Mouse (Mus musculus) kidney, embryonic 16.5 days (tissue): Measurements from ENCODE around the gene Gm3625. TPM values are rescaled to one million over a fixed set of nuclear protein-coding genes. Genes with fewer than 3 reads are reported as not detected.

Experiments
- ATAC-seq: fragments of 200-750 bp; cut with Nextera tagmentation; 2 replicates; pipeline ENCODE4 v1.8.0; 2017; ENCODE audit warnings: moderate TSS enrichment; ENCODE audit not compliant: low FRiP score, low TSS enrichment
- H3K27ac ChIP-seq: fragments of 300-500 bp; sonication (generic); 2 replicates; pipeline ENCODE4 v1.5.1; 2014; ENCODE audit warnings: low read length
- H3K27me3 ChIP-seq: fragments of 300-500 bp; sonication (generic); 2 replicates; pipeline ENCODE4 v1.6.1; 2014; ENCODE audit warnings: low read length, control low read depth, mixed read lengths; ENCODE audit not compliant: insufficient read depth
- H3K36me3 ChIP-seq: fragments of 300-500 bp; sonication (generic); 2 replicates; pipeline ENCODE4 v1.6.1; 2014; ENCODE audit warnings: low read length, control low read depth, mixed read lengths; ENCODE audit not compliant: insufficient read depth
- H3K4me1 ChIP-seq: fragments of 300-500 bp; sonication (generic); 2 replicates; pipeline ENCODE4 v1.6.1; 2014; ENCODE audit warnings: low read length, control low read depth, mixed read lengths; ENCODE audit not compliant: insufficient read depth
- H3K4me2 ChIP-seq: fragments of 300-500 bp; sonication (generic); replicated peaks from 2 replicates; pipeline ENCODE4 v1.6.1; 2014; ENCODE audit warnings: low read depth, low read length
- H3K4me3 ChIP-seq: fragments of 300-500 bp; sonication (generic); 2 replicates; pipeline ENCODE4 v1.5.1; 2014; ENCODE audit warnings: mild to moderate bottlenecking, low read length
- H3K9ac ChIP-seq: fragments of 300-500 bp; sonication (generic); replicated peaks from 2 replicates; pipeline ENCODE4 v1.6.1; 2014; ENCODE audit warnings: low read length
- H3K9me3 ChIP-seq: fragments of 300-500 bp; sonication (generic); 2 replicates; pipeline ENCODE4 v1.6.1; 2016; ENCODE audit warnings: low read length, control low read depth
- WGBS: fragments of 180-500 bp; shearing (Covaris S2); extraction: QIAGEN DNeasy Blood & Tissue Kit; methylation state at CpG from one replicate; pipeline ENCODE4 v1.1.7; 2014; 5-methylcytosine and 5-hydroxymethylcytosine counted together
- polyA plus RNA-seq: library from polyadenylated mRNA; unstranded; fragments of >200 nt; fragmentation: Nextera tagmentation; extraction: Ambion mirVana; gene quantifications from 2 replicates; pipeline ENCODE4 v1.2.1, GENCODE M21; 2015

The Gm3625 gene
- not detected in 2 replicates for polyA plus RNA-seq

DNA sequence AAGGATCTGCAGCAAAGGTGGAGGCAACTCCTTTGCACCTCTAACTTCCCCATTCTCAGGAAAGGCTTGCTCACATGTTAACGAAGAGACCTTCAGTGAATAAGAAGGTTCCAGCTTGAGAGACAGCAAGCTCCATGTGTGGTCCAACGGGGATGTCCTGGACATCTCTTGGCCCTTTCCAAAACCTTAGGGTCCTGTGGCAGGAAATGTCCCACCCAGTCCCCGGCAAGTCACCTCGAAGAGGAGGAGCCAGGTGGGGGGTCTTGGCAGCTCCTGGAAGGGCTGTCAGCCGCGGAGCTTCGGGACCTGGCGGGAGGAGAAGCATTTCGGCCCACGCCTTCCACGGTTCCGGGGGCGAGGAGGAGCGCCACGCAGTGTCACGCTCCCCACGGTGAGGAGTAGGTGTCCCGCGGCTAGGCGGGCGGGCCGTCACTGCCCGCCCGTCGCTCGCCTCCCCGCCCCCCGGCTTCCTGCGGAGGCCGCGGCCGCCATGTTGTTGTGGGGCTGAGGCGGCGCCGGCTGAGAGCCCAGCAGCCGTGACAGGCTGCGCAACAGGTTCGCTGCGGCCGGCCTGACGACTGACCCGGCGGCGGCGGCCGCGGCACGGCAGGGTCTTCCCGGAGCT lies at the start of gene Gm3625, which contains the start of gene Itsn2:
Gene Gm3625, minus strand, starts transcription at position 387 of the 625 bp plus-strand sequence.
Gene Itsn2, plus strand, starts transcription at position 98 of the 625 bp plus-strand sequence.
- Histone ChIP-seq H3K27ac (peak within 1 kb of the TSS; percentile 79), H3K27me3 (no peaks in the 10 kb centered on the region), H3K4me1 (peaks cover 13% of the 10 kb centered on the region), H3K4me2 (peak within 1 kb of the TSS; percentile 82), H3K4me3 (peak within 1 kb of the TSS; percentile 87), H3K9me3 (no peaks in the 10 kb centered on the region), H3K9ac (peak within 1 kb of the TSS; percentile 94), H3K36me3 (no peaks in the 10 kb centered on the region)
- ATAC-seq = peak; percentile 88
- WGBS = 0% methylated on average over 48 of the region's 49 CpGs

DNA sequence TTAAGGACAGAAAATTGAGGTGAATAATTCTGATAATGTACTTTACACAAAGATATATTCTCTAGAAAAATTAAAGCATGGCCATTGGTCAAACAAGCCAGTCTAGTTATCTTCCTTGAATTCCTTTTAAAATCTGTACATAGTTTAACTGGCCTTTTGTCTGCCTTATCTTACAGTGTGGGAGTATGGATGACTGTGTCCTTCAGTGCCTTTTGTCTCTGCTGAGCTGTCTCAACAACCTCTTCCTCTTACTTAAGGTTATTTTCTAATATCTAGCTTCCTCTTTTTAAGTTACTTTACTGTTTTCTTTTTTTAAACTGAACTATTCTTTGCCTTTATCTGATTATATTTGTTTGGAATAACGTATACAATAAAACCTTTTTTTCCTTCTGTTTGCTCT lies 48.0 kb upstream of the Gm3625 start:
- no peak overlapping the region for H3K4me2 ChIP-seq
- no peak overlapping the region for H3K4me3 ChIP-seq
- H3K36me3 ChIP-seq = peaks cover 31% of the 10 kb centered on the region
- no peaks in the 10 kb centered on the region for H3K27me3 ChIP-seq
- H3K4me1 ChIP-seq = no peaks in the 10 kb centered on the region
- no peaks in the 10 kb centered on the region for H3K9me3 ChIP-seq
- no peak overlapping the region for H3K9ac ChIP-seq
- 93% methylated on average over 1 of the region's 1 CpGs for WGBS
- ATAC-seq = no peak
- no peak overlapping the region for H3K27ac ChIP-seq

GRCm38 (mm10) chr12:4638438-4638837 lies 45.7 kb upstream of the Gm3625 start:
- Histone ChIP-seq H3K4me3 (no peak overlapping the region), H3K4me1 (no peaks in the 10 kb centered on the region), H3K27me3 (no peaks in the 10 kb centered on the region), H3K27ac (no peak overlapping the region), H3K36me3 (peaks cover 45% of the 10 kb centered on the region), H3K9me3 (no peaks in the 10 kb centered on the region), H3K4me2 (no peak overlapping the region), H3K9ac (no peak overlapping the region)
- ATAC-seq = no peak
- WGBS = 97% methylated on average over 1 of the region's 1 CpGs

- Histone ChIP-seq H3K4me1 (no peaks in the 10 kb centered on the region), H3K36me3 (peaks cover 47% of the 10 kb centered on the region), H3K4me2 (no peak overlapping the region), H3K27me3 (no peaks in the 10 kb centered on the region), H3K27ac (no peak overlapping the region), H3K9me3 (no peaks in the 10 kb centered on the region), H3K4me3 (no peak overlapping the region), H3K9ac (no peak overlapping the region)
- WGBS = 84% methylated on average over 8 of the region's 8 CpGs
- no peak for ATAC-seq
Measured at GRCm38 (mm10) chr12:4632957-4633356, 40.2 kb upstream of the Gm3625 start.

DNA sequence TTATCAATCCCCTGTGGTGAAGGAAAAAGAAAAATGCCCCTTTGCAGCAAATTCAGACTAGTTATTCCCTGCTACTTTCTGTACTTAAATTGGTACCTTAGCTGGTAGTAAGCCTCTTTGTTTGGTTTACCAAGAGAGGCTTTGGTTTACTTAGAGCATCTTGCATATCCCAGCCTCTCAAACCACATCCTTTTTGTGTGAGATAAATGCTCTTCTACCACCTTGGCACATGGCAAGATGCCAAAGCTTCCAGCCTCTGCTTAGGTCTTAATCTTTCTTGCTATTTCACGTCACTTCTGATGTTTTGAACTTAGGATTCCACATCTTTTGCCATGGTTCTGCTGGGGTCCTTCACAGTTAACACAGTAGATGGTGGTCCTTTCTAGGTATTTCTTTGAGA lies 31.5 kb upstream of the Gm3625 start:
- H3K36me3 ChIP-seq = 0 out of 2 replicates have a peak, but pooled peaks cover 4% of the 10 kb centered on the region
- no peaks in the 10 kb centered on the region for H3K9me3 ChIP-seq
- H3K4me2 ChIP-seq = no peak overlapping the region
- H3K27ac ChIP-seq = no peak overlapping the region
- H3K27me3 ChIP-seq = no peaks in the 10 kb centered on the region
- WGBS = 88% methylated on average over 1 of the region's 1 CpGs
- no peaks in the 10 kb centered on the region for H3K4me1 ChIP-seq
- ATAC-seq = no peak
- H3K9ac ChIP-seq = no peak overlapping the region
- no peak overlapping the region for H3K4me3 ChIP-seq

- Histone ChIP-seq H3K9ac (no peak overlapping the region), H3K4me3 (no peak overlapping the region), H3K27me3 (no peaks in the 10 kb centered on the region), H3K36me3 (no peaks in the 10 kb centered on the region), H3K9me3 (no peaks in the 10 kb centered on the region), H3K4me2 (no peak overlapping the region), H3K4me1 (no peaks in the 10 kb centered on the region), H3K27ac (no peak overlapping the region)
- no peak for ATAC-seq
- 71% methylated on average over 2 of the region's 2 CpGs for WGBS
Measured at GRCm38 (mm10) chr12:4614722-4615121, 22.0 kb upstream of the Gm3625 start.

- no peaks in the 10 kb centered on the region for H3K27me3 ChIP-seq
- H3K9me3 ChIP-seq = no peaks in the 10 kb centered on the region
- 32% methylated on average over 3 of the region's 3 CpGs for WGBS
- H3K4me2 ChIP-seq = no peak overlapping the region
- H3K4me1 ChIP-seq = peaks cover 5% of the 10 kb centered on the region; the same call in 1 of the 2 replicates
- H3K9ac ChIP-seq = no peak overlapping the region
- H3K4me3 ChIP-seq = no peak overlapping the region
- no peak for ATAC-seq
- H3K36me3 ChIP-seq = no peaks in the 10 kb centered on the region
- H3K27ac ChIP-seq = no peak overlapping the region
Measured at GRCm38 (mm10) chr12:4606625-4607024, 13.9 kb upstream of the Gm3625 start.

GRCm38 (mm10) chr12:4599713-4600112 lies 7.0 kb upstream of the Gm3625 start:
- WGBS = 62% methylated on average over 4 of the region's 4 CpGs
- Histone ChIP-seq H3K27me3 (no peaks in the 10 kb centered on the region), H3K4me2 (no peak overlapping the region)

DNA sequence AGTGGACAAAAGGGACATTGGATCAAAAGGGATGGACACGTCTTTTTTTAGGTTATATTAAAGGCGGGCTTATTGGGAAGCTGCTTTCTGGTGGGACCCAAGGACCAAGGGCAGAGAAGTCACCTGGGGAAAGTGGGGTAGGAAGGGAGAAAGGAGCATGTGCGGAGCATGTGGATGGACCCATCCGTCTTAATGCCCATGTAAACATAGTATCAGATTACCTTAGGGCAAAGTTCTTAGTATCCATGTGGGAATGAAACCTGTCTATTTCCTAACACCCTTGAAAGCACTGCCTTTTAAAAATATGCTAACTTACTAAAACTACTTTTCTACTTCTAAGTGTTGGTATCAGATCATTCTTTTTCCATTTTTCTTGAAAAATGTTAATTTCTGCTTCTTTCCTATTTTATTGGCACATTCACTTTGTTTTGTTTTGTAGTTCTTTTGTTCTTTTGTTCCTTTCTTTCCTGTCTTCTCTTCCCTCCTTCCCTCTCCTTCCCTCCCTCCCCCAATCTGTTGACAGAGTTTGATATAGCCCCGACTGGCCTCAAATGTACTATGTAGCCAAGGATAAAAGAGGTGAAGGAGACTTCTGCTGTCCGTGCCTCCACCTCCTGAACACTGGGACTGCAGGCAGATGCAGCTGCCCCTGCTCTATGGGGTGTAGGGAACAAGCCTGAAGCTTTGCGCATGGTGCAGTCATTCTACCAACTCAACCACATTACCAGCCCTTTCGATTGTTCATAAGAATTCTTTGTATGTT lies 6.1 kb upstream of the Gm3625 start:
- H3K9ac ChIP-seq = no peak overlapping the region
- ATAC-seq = no peak
- H3K36me3 ChIP-seq = no peaks in the 10 kb centered on the region
- H3K4me2 ChIP-seq = no peak overlapping the region
- H3K27me3 ChIP-seq = no peaks in the 10 kb centered on the region
- H3K4me3 ChIP-seq = no peak overlapping the region
- WGBS = 51% methylated on average over 8 of the region's 8 CpGs
- peaks cover 20% of the 10 kb centered on the region for H3K4me1 ChIP-seq
- no peak overlapping the region for H3K27ac ChIP-seq
- no peaks in the 10 kb centered on the region for H3K9me3 ChIP-seq

More at GRCm38 (mm10) chr12:4599713-4600112, 7.0 kb upstream of the Gm3625 start:
- Histone ChIP-seq H3K27ac (no peak overlapping the region), H3K9ac (no peak overlapping the region), H3K4me1 (peaks cover 16% of the 10 kb centered on the region), H3K4me3 (no peak overlapping the region), H3K9me3 (no peaks in the 10 kb centered on the region), H3K36me3 (no peaks in the 10 kb centered on the region)
- no peak for ATAC-seq

DNA sequence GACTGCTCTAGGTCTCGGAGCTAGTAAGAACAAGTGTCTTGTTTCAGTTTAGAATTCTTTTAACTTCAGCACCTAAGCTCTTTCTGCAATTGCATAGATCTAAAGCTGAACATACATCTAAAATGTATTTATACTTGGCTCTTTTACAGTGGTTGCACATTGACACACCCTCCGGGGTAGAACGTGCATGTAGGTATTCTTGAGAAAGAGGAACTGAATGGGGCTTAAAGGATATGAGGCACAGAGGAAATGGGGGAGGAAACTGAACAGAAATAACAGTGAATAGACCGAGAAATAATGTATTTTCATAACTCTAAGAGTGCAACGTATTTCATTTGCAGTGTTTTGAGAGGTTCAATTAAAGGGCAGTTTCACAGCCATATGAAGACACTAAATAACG lies 2.3 kb upstream of the Gm3625 start:
- Histone ChIP-seq H3K4me3 (no peak overlapping the region), H3K27me3 (no peaks in the 10 kb centered on the region), H3K9ac (no peak overlapping the region), H3K36me3 (no peaks in the 10 kb centered on the region), H3K9me3 (no peaks in the 10 kb centered on the region), H3K4me1 (peaks cover 21% of the 10 kb centered on the region), H3K27ac (no peak overlapping the region), H3K4me2 (peak overlapping the region; percentile 31; the same call in 1 of the 2 replicates)
- 55% methylated on average over 6 of the region's 6 CpGs for WGBS
- no peak for ATAC-seq
